10 mouse cellular contexts compared by ENCODE assay signal in genomic region chr3:53465330-53465729, GRCm38 (mm10). TPM values are rescaled to one million over a fixed set of nuclear protein-coding genes. Genes with fewer than 3 reads are reported as not detected.
DNase-seq lines count a peak whose midpoint lies in the region; ATAC-seq lines count a peak whose summit lies in the region.
"Had no signal": no experiment of that assay in that cellular context is flagged by ENCODE, and none has a peak within 500 bp of the region (broad histone marks: within the 10 kb centered on the region; RNA-seq: fewer than 3 reads in every experiment).

No protein-coding gene starts in this region.

- ATAC-seq in erythroblast, adult 5-6 weeks (replicated peaks; ENCODE audit: low FRiP score, poor library complexity, severe bottlenecking), result no peak
- ATAC-seq in neural tube, embryonic 11.5 days (ENCODE audit: insufficient read depth, low FRiP score, low TSS enrichment), result no peak
- no peak for ATAC-seq in limb, embryonic 15.5 days (ENCODE audit: insufficient number of reproducible peaks, low FRiP score, low TSS enrichment, low read depth)
- no peak for ATAC-seq in erythroid progenitor cell, adult 5-6 weeks (replicated peaks; ENCODE audit: low FRiP score, poor library complexity, severe bottlenecking)
- no peak for ATAC-seq in cerebellum, adult (ENCODE audit: insufficient number of reproducible peaks, low FRiP score, low TSS enrichment)

- peak overlapping the region; percentile 93 for H3K4me3 ChIP-seq in erythroblast, embryonic 14.5 days (replicated peaks)
- H3K4me3 ChIP-seq in neural tube, embryonic 11.5 days (ENCODE audit: low read depth, low read length), result peak overlapping the region; percentile 85
- peak overlapping the region; percentile 86 for H3K4me3 ChIP-seq in limb, embryonic 15.5 days

- 64% methylated on average over 6 of the region's 6 CpGs for WGBS in neural tube, embryonic 11.5 days
- WGBS in limb, embryonic 15.5 days, result 30% methylated on average over 6 of the region's 6 CpGs

- peaks cover 27% of the 10 kb centered on the region for H3K36me3 ChIP-seq in erythroblast, embryonic 14.5 days (ENCODE audit: control insufficient read depth)
- H3K36me3 ChIP-seq in neural tube, embryonic 11.5 days (ENCODE audit: control insufficient read depth, insufficient read depth, low read length), result no peaks in the 10 kb centered on the region; the same call in 1 of the 2 replicates
- H3K36me3 ChIP-seq in limb, embryonic 15.5 days, result peaks cover 24% of the 10 kb centered on the region

- H3K4me1 ChIP-seq in erythroblast, embryonic 14.5 days (ENCODE audit: control insufficient read depth), result peaks cover 38% of the 10 kb centered on the region
- H3K4me1 ChIP-seq in neural tube, embryonic 11.5 days (ENCODE audit: control insufficient read depth, insufficient read depth, low read length), result peaks cover 15% of the 10 kb centered on the region
- peaks cover 28% of the 10 kb centered on the region for H3K4me1 ChIP-seq in limb, embryonic 15.5 days

- peak overlapping the region; percentile 55 for H3K4me2 ChIP-seq in neural tube, embryonic 11.5 days (ENCODE audit: low read depth)
- peak overlapping the region; percentile 63 for H3K4me2 ChIP-seq in limb, embryonic 15.5 days

- no peaks in the 10 kb centered on the region for H3K9me3 ChIP-seq in erythroblast, embryonic 14.5 days (ENCODE audit: control insufficient read depth, low read length)
- H3K9me3 ChIP-seq in neural tube, embryonic 11.5 days (ENCODE audit: control insufficient read depth, low read length), result no peaks in the 10 kb centered on the region
- H3K9me3 ChIP-seq in limb, embryonic 15.5 days, result no peaks in the 10 kb centered on the region

- H3K27me3 ChIP-seq in erythroblast, embryonic 14.5 days (ENCODE audit: control insufficient read depth), result no peaks in the 10 kb centered on the region
- no peaks in the 10 kb centered on the region for H3K27me3 ChIP-seq in neural tube, embryonic 11.5 days (ENCODE audit: control insufficient read depth, insufficient read depth, low read length)
- H3K27me3 ChIP-seq in limb, embryonic 15.5 days, result no peaks in the 10 kb centered on the region

- H3K27ac ChIP-seq in neural tube, embryonic 11.5 days (ENCODE audit: low read depth, low read length), result no peak overlapping the region
- no peak overlapping the region for H3K27ac ChIP-seq in limb, embryonic 15.5 days

- DNase-seq in neural tube, embryonic 11.5 days (ENCODE audit: low spot score), result no peak
- no peak for DNase-seq in neural tube, embryonic 10.5 days (ENCODE audit: extremely low spot score, low spot score)
- DNase-seq in right cerebral cortex, postnatal 14 days, result no peak
- DNase-seq: cerebellum, adult 11-12 months; layer of hippocampus, postnatal 36 days had no signal

- H3K9ac ChIP-seq in neural tube, embryonic 11.5 days (ENCODE audit: low read length), result no peak overlapping the region
- no peak overlapping the region for H3K9ac ChIP-seq in limb, embryonic 15.5 days

RNA-seq across cellular contexts. Expression of gene Proser1, which starts 1.9 kb away (rescaled TPM):
- polyA plus RNA-seq in erythroblast, embryonic 14.5 days (2012), result 0.74 and 0.83 TPM in 2 replicates
- total RNA-seq in erythroblast, adult 5-6 weeks (2015; ENCODE audit: low replicate concordance), result 10.4 and 11.7 TPM in 2 replicates
- 0.34 and 1.1 TPM in 2 replicates for total RNA-seq in erythroblast, adult 5-6 weeks (2017; ENCODE audit: low replicate concordance)
- polyA plus RNA-seq in neural tube, embryonic 11.5 days (2014; fragmentation: Nextera tagmentation; extraction: Ambion mirVana), result 23.5 and 23.8 TPM in 2 replicates
- polyA plus RNA-seq in limb, embryonic 15.5 days (2015; fragmentation: Nextera tagmentation; extraction: Ambion mirVana), result 13.3 and 13.5 TPM in 2 replicates
- total RNA-seq in erythroid progenitor cell, adult 5-6 weeks (2015; ENCODE audit: low replicate concordance), result 8.6 and 10.1 TPM in 2 replicates
- 5.6 and 9.7 TPM in 2 replicates for total RNA-seq in erythroid progenitor cell, adult 5-6 weeks (2017; ENCODE audit: low replicate concordance)

RNA-seq across cellular contexts. Expression of gene Nhlrc3, which starts 2.2 kb away (rescaled TPM):
- 0.02 and 0.03 TPM in 2 replicates for polyA plus RNA-seq in erythroblast, embryonic 14.5 days (2012)
- 0.96 and 3.6 TPM in 2 replicates for total RNA-seq in erythroblast, adult 5-6 weeks (2015; ENCODE audit: low replicate concordance)
- 3.4 and 5.0 TPM in 2 replicates for total RNA-seq in erythroblast, adult 5-6 weeks (2017; ENCODE audit: low replicate concordance)
- polyA plus RNA-seq in neural tube, embryonic 11.5 days (2014; fragmentation: Nextera tagmentation; extraction: Ambion mirVana), result 9.4 and 10.3 TPM in 2 replicates
- polyA plus RNA-seq in limb, embryonic 15.5 days (2015; fragmentation: Nextera tagmentation; extraction: Ambion mirVana), result 9.3 and 9.7 TPM in 2 replicates
- 2.5 TPM in 2 replicates for total RNA-seq in erythroid progenitor cell, adult 5-6 weeks (2015; ENCODE audit: low replicate concordance)
- total RNA-seq in erythroid progenitor cell, adult 5-6 weeks (2017; ENCODE audit: low replicate concordance), result 7.1 and 7.5 TPM in 2 replicates

RNA-seq across cellular contexts. Expression of gene Stoml3, which starts 23.1 kb away (rescaled TPM):
- not detected in 2 replicates for polyA plus RNA-seq in erythroblast, embryonic 14.5 days (2012)
- total RNA-seq in erythroblast, adult 5-6 weeks (2015; ENCODE audit: low replicate concordance), result not detected in 2 replicates
- not detected in 2 replicates for total RNA-seq in erythroblast, adult 5-6 weeks (2017; ENCODE audit: low replicate concordance)
- polyA plus RNA-seq in neural tube, embryonic 11.5 days (2014; fragmentation: Nextera tagmentation; extraction: Ambion mirVana), result not detected in 2 replicates
- 0.10 TPM in 1 of 2 replicates, not detected in the other for polyA plus RNA-seq in limb, embryonic 15.5 days (2015; fragmentation: Nextera tagmentation; extraction: Ambion mirVana)
- not detected in 2 replicates for total RNA-seq in erythroid progenitor cell, adult 5-6 weeks (2015; ENCODE audit: low replicate concordance)
- 0.30 TPM in 1 of 2 replicates, not detected in the other for total RNA-seq in erythroid progenitor cell, adult 5-6 weeks (2017; ENCODE audit: low replicate concordance)

Comparison
In these comparisons a context has a peak if more than half of its experiments do, and no peak if none do; other contexts are left out.
1. RNA of gene Nhlrc3, which starts 2.2 kb away (polyA plus RNA-seq): 9.4 to 10.3 TPM in neural tube, embryonic 11.5 days and 9.3 to 9.7 TPM in limb, embryonic 15.5 days; 0.02 to 0.03 TPM in erythroblast, embryonic 14.5 days; every median in the first group is over 10 times any median in the second.
2. Peak in every context shown above with its lines, with median percentiles within 50 percentile points of each other: H3K4me3 ChIP-seq.